Mouse (Mus musculus) forebrain, embryonic 16.5 days (tissue): Measurements from ENCODE around the gene Med24. TPM values are rescaled to one million over a fixed set of nuclear protein-coding genes. Genes with fewer than 3 reads are reported as not detected.
A peak's percentile ranks its signal among the peaks of the same experiment; 100 is the strongest.

Experiments used
- ATAC-seq: fragments of 200-750 bp; cut with Nextera tagmentation; 2 replicates; pipeline ENCODE4 v1.8.0; 2017; ENCODE audit warnings: mild to moderate bottlenecking, moderate library complexity
- H3K27ac ChIP-seq: fragments of 300-500 bp; sonication (generic); 2 replicates; pipeline ENCODE4 v1.5.1; 2014; ENCODE audit warnings: low read length, control low read depth
- H3K27me3 ChIP-seq: fragments of 300-500 bp; sonication (generic); replicated peaks from 2 replicates; pipeline ENCODE4 v1.6.1; 2014; ENCODE audit warnings: low read length; ENCODE audit not compliant: control insufficient read depth, insufficient read depth
- H3K36me3 ChIP-seq: fragments of 300-500 bp; sonication (generic); 2 replicates; pipeline ENCODE4 v1.6.1; 2014; ENCODE audit not compliant: control insufficient read depth, insufficient read depth
- H3K4me1 ChIP-seq: fragments of 300-500 bp; sonication (generic); replicated peaks from 2 replicates; pipeline ENCODE4 v1.6.1; 2014; ENCODE audit warnings: low read length; ENCODE audit not compliant: control insufficient read depth, insufficient read depth
- H3K4me2 ChIP-seq: fragments of 300-500 bp; sonication (generic); 2 replicates; pipeline ENCODE4 v1.6.1; 2014; ENCODE audit warnings: mild to moderate bottlenecking, low read length, control low read depth
- H3K4me3 ChIP-seq: fragments of 300-500 bp; sonication (generic); replicated peaks from 2 replicates; pipeline ENCODE4 v1.5.1; 2014; ENCODE audit warnings: mild to moderate bottlenecking, low read length, control low read depth
- H3K9ac ChIP-seq: fragments of 300-500 bp; sonication (generic); replicated peaks from 2 replicates; pipeline ENCODE4 v1.6.1; 2014; ENCODE audit warnings: low read depth, low read length, control low read depth
- H3K9me3 ChIP-seq: fragments of 300-500 bp; sonication (generic); 2 replicates; pipeline ENCODE4 v1.6.1; 2016; ENCODE audit warnings: low read length; ENCODE audit not compliant: control insufficient read depth
- WGBS: fragments of 180-500 bp; shearing (Covaris S2); extraction: QIAGEN DNeasy Blood & Tissue Kit; methylation state at CpG from one replicate; pipeline ENCODE4 v1.1.7; 2014; 5-methylcytosine and 5-hydroxymethylcytosine counted together
- polyA plus RNA-seq: library from polyadenylated mRNA; unstranded; fragments of >200 nt; fragmentation: Nextera tagmentation; extraction: Ambion mirVana; gene quantifications from 2 replicates; pipeline ENCODE4 v1.2.1, GENCODE M21; 2015

The Med24 gene
- polyA plus RNA-seq, 1 experiment from 2014 or later = 93.7 TPM

DNA sequence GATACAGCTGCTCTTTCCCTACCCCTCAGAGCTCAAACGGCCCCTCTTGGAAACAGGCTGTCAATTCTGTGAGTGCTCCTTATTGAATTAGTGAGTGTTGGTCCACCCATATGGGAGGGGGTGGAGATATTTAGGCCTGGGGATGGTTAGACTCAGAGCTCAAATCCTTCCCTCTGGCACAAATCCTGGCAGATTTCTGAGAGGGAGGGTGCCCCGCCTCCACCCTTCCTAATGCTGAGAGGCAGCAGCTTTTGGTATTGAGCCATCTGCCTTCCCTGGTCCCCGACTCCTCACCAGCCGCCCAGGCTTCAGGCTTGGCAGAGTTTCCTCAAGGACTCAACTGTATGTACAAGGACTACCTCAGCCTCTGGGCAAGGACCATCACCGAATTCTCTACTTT, 1.9 kb upstream of the Med24 start:
- no peaks in the 10 kb centered on the region for H3K36me3 ChIP-seq
- peak overlapping the region; percentile 68 for H3K27ac ChIP-seq
- 0 out of 2 replicates have a peak, but pooled peaks cover 2% of the 10 kb centered on the region for H3K9me3 ChIP-seq
- H3K27me3 ChIP-seq = no peaks in the 10 kb centered on the region
- no peak overlapping the region for H3K4me2 ChIP-seq
- no peak overlapping the region for H3K9ac ChIP-seq
- no peak overlapping the region for H3K4me3 ChIP-seq
- 37% methylated on average over 5 of the region's 5 CpGs for WGBS
- peak; percentile 27 for ATAC-seq
- H3K4me1 ChIP-seq = peaks cover 30% of the 10 kb centered on the region

GRCm38 (mm10) chr11:98730727-98731126, 1.5 kb upstream of the Med24 start:
- WGBS = 47% methylated on average over 4 of the region's 4 CpGs
- Histone ChIP-seq H3K4me2 (no peak overlapping the region), H3K9me3 (0 out of 2 replicates have a peak, but pooled peaks cover 2% of the 10 kb centered on the region), H3K27ac (peak overlapping the region; percentile 68), H3K9ac (no peak overlapping the region), H3K36me3 (no peaks in the 10 kb centered on the region), H3K4me1 (peaks cover 30% of the 10 kb centered on the region), H3K27me3 (no peaks in the 10 kb centered on the region), H3K4me3 (no peak overlapping the region)
- ATAC-seq = no peak; the same call in 1 of the 2 replicates

DNA sequence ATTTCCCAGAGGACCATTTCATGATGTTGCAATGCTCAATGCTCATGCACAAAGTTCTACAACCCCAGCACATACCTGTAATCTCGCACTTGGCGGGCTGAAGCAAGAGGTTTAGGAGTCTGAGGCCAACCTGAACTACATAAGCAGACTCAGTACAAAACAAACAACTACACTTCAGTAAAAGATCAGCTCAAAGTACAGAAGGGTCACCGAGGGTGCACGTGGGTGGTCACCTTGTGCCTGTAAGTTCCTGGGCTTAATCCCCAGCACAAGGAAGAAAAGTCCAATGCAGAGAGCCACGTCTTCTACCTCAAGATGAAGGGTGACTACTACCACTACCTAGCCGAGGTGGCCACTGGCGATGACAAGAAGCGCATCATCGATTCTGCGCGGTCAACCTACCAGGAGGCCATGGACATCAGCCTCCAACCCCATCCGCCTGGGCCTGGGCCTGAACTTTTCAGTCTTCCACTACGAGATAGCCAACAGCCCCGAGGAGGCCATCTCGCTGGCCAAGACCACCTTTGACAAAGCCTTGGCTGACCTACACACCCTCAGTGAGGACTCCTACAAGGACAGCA, 3.2 kb downstream of the Med24 start:
- no peak overlapping the region for H3K4me2 ChIP-seq
- H3K27ac ChIP-seq = no peak overlapping the region
- no peak for ATAC-seq

GRCm38 (mm10) chr11:98723098-98723497, 6.1 kb downstream of the Med24 start:
- Histone ChIP-seq H3K4me3 (no peak overlapping the region), H3K36me3 (no peaks in the 10 kb centered on the region)
- WGBS = 87% methylated on average over 7 of the region's 7 CpGs

More for the DNA sequence above, 3.2 kb downstream of the Med24 start:
- H3K27me3 ChIP-seq = no peaks in the 10 kb centered on the region
- H3K4me1 ChIP-seq = peaks cover 24% of the 10 kb centered on the region
- 95% methylated on average over 15 of the region's 15 CpGs for WGBS
- H3K9ac ChIP-seq = no peak overlapping the region
- H3K4me3 ChIP-seq = no peak overlapping the region
- H3K9me3 ChIP-seq = no peaks in the 10 kb centered on the region
- no peaks in the 10 kb centered on the region for H3K36me3 ChIP-seq

DNA sequence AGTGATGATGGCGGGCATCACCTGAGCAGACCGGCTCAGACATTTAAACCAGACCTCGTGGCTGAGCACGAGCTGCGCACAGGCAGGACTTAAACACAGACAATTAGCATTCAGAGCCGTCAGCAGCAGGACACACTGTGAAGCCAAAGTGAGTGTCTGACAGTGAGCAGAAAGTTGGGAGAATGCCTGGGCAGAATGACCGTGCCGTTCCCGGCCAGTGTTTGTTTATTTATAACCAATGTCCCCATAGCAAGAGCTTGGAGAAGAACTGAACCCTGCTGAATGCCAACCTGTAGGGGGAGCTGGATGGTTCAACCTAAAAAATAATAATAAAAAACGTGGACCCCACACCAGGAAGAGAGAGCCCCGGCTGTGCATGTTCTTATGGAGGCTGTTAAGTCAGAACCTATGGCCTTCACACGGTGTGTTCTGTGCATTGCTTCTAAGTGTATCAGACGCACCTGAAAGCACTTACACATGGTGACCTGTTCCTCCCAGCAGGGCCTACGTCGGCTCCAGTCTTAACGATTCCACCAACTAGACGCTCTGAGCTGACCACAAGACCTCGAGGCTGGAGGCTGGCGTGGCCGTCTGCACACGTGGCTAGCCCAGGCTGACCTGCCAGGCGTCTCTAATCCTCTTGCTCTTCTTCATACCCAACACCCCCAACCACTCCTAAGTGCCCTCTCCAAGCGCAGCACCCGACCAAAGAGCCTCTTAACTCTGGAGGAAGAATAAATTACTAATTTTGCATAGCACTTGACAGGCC, 7.6 kb downstream of the Med24 start:
- 0 out of 2 replicates have a peak, but pooled peaks cover 3% of the 10 kb centered on the region for H3K36me3 ChIP-seq
- H3K4me2 ChIP-seq = no peak overlapping the region
- no peak overlapping the region for H3K27ac ChIP-seq
- no peak overlapping the region for H3K9ac ChIP-seq
- ATAC-seq = no peak
- H3K27me3 ChIP-seq = no peaks in the 10 kb centered on the region
- WGBS = 61% methylated on average over 24 of the region's 24 CpGs
- peaks cover 7% of the 10 kb centered on the region for H3K4me1 ChIP-seq
- H3K4me3 ChIP-seq = no peak overlapping the region
- no peaks in the 10 kb centered on the region for H3K9me3 ChIP-seq

More at GRCm38 (mm10) chr11:98723098-98723497, 6.1 kb downstream of the Med24 start:
- Histone ChIP-seq H3K27ac (no peak overlapping the region), H3K9ac (no peak overlapping the region), H3K4me2 (no peak overlapping the region), H3K9me3 (no peaks in the 10 kb centered on the region), H3K27me3 (no peaks in the 10 kb centered on the region), H3K4me1 (peaks cover 9% of the 10 kb centered on the region)
- no peak for ATAC-seq

DNA sequence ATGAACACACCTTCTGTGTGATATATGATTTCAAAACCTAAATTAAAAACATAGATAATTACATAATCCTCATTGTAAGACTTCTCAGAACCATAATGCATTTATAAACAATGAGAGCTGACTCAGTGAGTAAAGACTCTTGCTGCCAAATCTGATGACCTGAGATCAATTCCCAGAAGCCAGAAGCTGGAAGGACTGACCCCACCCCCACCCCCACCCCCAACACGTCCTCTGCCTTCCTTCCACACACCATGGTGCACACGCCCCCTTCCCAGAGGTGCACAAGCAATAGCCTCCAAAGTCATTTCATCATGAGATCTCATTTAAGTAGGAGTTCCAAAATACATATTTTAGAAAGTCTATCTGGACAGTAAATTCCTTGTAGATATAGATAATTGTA, 8.5 kb downstream of the Med24 start:
- Histone ChIP-seq H3K4me2 (no peak overlapping the region), H3K36me3 (peaks cover 4% of the 10 kb centered on the region; the same call in 1 of the 2 replicates), H3K27me3 (no peaks in the 10 kb centered on the region), H3K27ac (no peak overlapping the region), H3K9me3 (no peaks in the 10 kb centered on the region), H3K4me1 (peaks cover 7% of the 10 kb centered on the region), H3K4me3 (no peak overlapping the region), H3K9ac (no peak overlapping the region)
- WGBS = 79% methylated on average over 2 of the region's 2 CpGs
- ATAC-seq = no peak

DNA sequence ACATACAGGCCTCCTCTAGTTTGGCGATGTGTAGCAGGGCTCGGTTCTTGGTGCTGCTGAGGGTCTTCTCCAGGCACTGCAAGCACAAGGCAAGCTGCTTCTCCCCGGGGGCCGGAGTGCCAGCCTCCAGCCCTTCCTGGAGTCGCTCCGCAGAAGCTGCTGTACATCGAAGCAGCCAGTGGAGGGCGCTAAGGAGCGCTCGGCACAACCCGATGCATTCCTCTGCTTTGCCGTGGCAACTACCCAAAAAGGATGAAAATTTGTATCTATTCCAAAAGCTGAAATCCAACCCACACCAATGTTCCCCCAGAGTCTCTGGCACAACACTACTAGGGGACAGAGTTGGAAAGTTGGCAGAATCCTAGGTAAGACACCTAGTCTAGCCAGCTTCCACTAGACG, 11.3 kb downstream of the Med24 start:
- no peak overlapping the region for H3K4me2 ChIP-seq
- peaks cover 7% of the 10 kb centered on the region for H3K4me1 ChIP-seq
- H3K9me3 ChIP-seq = no peaks in the 10 kb centered on the region
- no peaks in the 10 kb centered on the region for H3K27me3 ChIP-seq
- WGBS = 8% methylated on average over 13 of the region's 13 CpGs
- ATAC-seq = 0 out of 2 replicates have a peak, but pooled peaks have one; percentile 31
- no peak overlapping the region for H3K4me3 ChIP-seq
- no peak overlapping the region for H3K27ac ChIP-seq
- no peak overlapping the region for H3K9ac ChIP-seq
- peaks cover 12% of the 10 kb centered on the region; the same call in 1 of the 2 replicates for H3K36me3 ChIP-seq

DNA sequence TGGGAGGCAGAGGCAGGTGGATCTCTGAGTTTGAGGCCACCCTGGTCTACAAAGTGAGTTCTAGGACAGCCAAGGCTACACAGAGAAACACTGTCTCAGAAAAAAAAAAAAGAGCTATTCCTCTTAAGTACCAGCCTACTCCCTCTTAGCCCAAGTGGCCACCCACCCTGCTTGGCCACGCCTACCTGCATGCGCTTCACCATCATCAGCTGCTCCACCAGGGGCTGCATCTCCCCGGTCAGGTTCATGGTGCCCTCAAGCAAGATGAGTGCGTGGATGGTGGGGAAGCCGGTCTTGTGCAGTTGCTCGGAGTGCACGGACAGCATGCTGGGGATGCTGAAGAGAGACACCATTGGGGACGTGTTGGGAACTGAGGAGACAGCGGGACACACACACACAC, 13.3 kb downstream of the Med24 start:
- Histone ChIP-seq H3K4me1 (peaks cover 7% of the 10 kb centered on the region), H3K9ac (no peak overlapping the region), H3K27ac (no peak overlapping the region), H3K4me3 (no peak overlapping the region), H3K4me2 (no peak overlapping the region), H3K27me3 (no peaks in the 10 kb centered on the region), H3K9me3 (no peaks in the 10 kb centered on the region), H3K36me3 (peaks cover 14% of the 10 kb centered on the region; the same call in 1 of the 2 replicates)
- 94% methylated on average over 9 of the region's 9 CpGs for WGBS
- ATAC-seq = no peak

- Histone ChIP-seq H3K9me3 (no peaks in the 10 kb centered on the region), H3K27me3 (no peaks in the 10 kb centered on the region), H3K36me3 (peaks cover 20% of the 10 kb centered on the region), H3K27ac (no peak overlapping the region), H3K9ac (no peak overlapping the region), H3K4me3 (no peak overlapping the region), H3K4me1 (peaks cover 7% of the 10 kb centered on the region), H3K4me2 (no peak overlapping the region)
- ATAC-seq = no peak
- 77% methylated on average over 12 of the region's 12 CpGs for WGBS
These were observed 15.5 kb downstream of the Med24 start for GRCm38 (mm10) chr11:98713703-98714102.
